Mouse (Mus musculus): ENCODE data around the gene Clec10a. TPM values are rescaled to one million over a fixed set of nuclear protein-coding genes. Genes with fewer than 3 reads are reported as not detected.

Clec10a gene
- total and polyA plus RNA-seq, 3 experiments: 1.7 to 3.8 (median 3.2) TPM

DNA sequence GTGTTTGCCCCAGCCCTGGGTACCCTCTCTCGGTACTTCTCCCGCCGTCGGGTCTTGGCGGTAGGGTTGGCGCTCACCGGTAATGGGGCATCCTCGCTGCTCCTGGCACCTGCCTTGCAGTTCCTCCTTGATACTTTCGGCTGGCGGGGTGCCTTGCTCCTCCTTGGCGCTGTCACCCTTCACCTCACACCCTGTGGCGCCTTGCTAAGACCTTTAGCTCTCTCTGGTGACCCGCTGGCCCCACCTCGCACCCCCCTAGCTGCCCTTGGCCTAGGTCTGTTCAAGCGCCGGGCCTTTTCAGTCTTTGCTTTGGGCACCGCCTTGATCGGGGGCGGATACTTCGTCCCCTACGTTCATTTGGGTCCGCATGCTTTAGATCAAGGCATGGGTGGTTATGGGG lies 59.3 kb downstream of the Clec10a start:
- no peak overlapping the region for H3K27ac ChIP-seq
- peaks cover 6% of the 10 kb centered on the region for H3K4me1 ChIP-seq (ENCODE audit: control insufficient read depth, insufficient read depth, low read length)
- no peak for TF ChIP-seq EP300 (IDR thresholded peaks at IDR 0.05; ENCODE audit: insufficient read depth, low read depth, low read length)
- TF ChIP-seq CTCF (IDR thresholded peaks at IDR 0.05): no peak
- no peak for TF ChIP-seq POLR2A (IDR thresholded peaks at IDR 0.05; ENCODE audit: insufficient read depth, low read depth, low read length)
- WGBS: 28% methylated on average over 22 of the region's 22 CpGs
- DNase-seq: no peak
- H3K79me2 ChIP-seq (replicated peaks; ENCODE audit: control insufficient read depth, insufficient read depth, low read length): no peaks in the 10 kb centered on the region
- no peaks in the 10 kb centered on the region for H3K36me3 ChIP-seq (ENCODE audit: control insufficient read depth, insufficient read depth, low read length)
- intact Hi-C loops (cut with DNase I): no loop called here
- H3K27me3 ChIP-seq (ENCODE audit: control insufficient read depth, insufficient read depth, low read length): peaks cover 4% of the 10 kb centered on the region; the same call in 1 of the 2 replicates
- H3K9ac ChIP-seq (ENCODE audit: low read depth, low read length): no peak overlapping the region
- H3K4me3 ChIP-seq: no peak overlapping the region

DNA sequence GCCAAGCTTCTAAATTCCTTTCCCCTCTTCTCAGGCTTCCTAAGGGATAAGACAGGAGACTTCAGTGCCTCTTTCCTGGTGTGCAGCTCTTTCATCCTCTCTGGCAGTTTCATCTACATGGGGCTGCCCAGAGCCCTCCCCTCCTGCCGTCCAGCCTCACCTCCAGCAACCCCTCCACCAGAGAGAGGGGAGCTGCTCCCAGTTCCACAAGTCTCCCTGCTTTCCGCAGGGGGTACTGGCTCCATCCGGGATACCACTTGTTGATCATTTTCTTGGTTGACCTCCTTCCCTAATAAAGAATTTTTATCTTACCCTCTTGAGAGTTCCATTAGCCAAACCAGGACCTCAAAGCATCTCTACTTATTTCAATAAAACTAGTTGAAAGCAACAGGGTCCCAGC lies 60.1 kb downstream of the Clec10a start:
- Histone ChIP-seq H3K9ac (ENCODE audit: low read depth, low read length) (no peak overlapping the region), H3K79me2 (replicated peaks; ENCODE audit: control insufficient read depth, insufficient read depth, low read length) (no peaks in the 10 kb centered on the region), H3K36me3 (ENCODE audit: control insufficient read depth, insufficient read depth, low read length) (no peaks in the 10 kb centered on the region), H3K27ac (no peak overlapping the region), H3K27me3 (ENCODE audit: control insufficient read depth, insufficient read depth, low read length) (peaks cover 4% of the 10 kb centered on the region; the same call in 1 of the 2 replicates), H3K4me1 (ENCODE audit: control insufficient read depth, insufficient read depth, low read length) (peaks cover 6% of the 10 kb centered on the region), H3K4me3 (no peak overlapping the region)
- intact Hi-C loops (cut with DNase I): no loop called here
- no peak for TF ChIP-seq POLR2A (IDR thresholded peaks at IDR 0.05; ENCODE audit: insufficient read depth, low read depth, low read length)
- no peak for TF ChIP-seq EP300 (IDR thresholded peaks at IDR 0.05; ENCODE audit: insufficient read depth, low read depth, low read length)
- TF ChIP-seq CTCF (IDR thresholded peaks at IDR 0.05): no peak
- no peak for DNase-seq
- 68% methylated on average over 3 of the region's 3 CpGs for WGBS

DNA sequence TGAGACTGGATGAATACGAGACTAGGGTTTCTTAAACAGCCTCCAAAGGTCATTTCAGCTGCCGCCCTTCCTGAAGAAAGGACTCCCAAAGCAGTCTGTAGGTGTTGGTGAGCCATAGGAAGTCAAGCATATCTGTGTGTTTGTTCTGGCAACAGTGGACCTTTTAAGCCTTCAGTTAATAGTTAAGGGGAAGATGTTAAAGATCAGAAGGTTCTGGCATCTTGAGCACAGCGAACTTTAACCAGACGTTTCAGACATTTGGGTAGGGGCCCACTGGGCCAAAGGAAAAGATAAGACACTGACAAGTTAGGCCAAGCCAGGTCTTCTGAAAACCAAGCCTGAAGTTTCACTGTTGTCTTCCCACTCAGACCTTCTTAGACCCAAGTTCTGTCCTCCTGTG lies 62.0 kb downstream of the Clec10a start:
- no peak for DNase-seq
- Histone ChIP-seq H3K9ac (ENCODE audit: low read depth, low read length) (no peak overlapping the region), H3K27me3 (ENCODE audit: control insufficient read depth, insufficient read depth, low read length) (peaks cover 4% of the 10 kb centered on the region; the same call in 1 of the 2 replicates), H3K4me3 (no peak overlapping the region), H3K4me1 (ENCODE audit: control insufficient read depth, insufficient read depth, low read length) (peaks cover 4% of the 10 kb centered on the region), H3K79me2 (replicated peaks; ENCODE audit: control insufficient read depth, insufficient read depth, low read length) (no peaks in the 10 kb centered on the region), H3K36me3 (ENCODE audit: control insufficient read depth, insufficient read depth, low read length) (no peaks in the 10 kb centered on the region), H3K27ac (no peak overlapping the region)
- WGBS: 65% methylated on average over 4 of the region's 4 CpGs
- TF ChIP-seq CTCF (IDR thresholded peaks at IDR 0.05): no peak
- TF ChIP-seq EP300 (IDR thresholded peaks at IDR 0.05; ENCODE audit: insufficient read depth, low read depth, low read length): no peak
- no peak for TF ChIP-seq POLR2A (IDR thresholded peaks at IDR 0.05; ENCODE audit: insufficient read depth, low read depth, low read length)
- intact Hi-C loops (cut with DNase I): no loop called here

DNA sequence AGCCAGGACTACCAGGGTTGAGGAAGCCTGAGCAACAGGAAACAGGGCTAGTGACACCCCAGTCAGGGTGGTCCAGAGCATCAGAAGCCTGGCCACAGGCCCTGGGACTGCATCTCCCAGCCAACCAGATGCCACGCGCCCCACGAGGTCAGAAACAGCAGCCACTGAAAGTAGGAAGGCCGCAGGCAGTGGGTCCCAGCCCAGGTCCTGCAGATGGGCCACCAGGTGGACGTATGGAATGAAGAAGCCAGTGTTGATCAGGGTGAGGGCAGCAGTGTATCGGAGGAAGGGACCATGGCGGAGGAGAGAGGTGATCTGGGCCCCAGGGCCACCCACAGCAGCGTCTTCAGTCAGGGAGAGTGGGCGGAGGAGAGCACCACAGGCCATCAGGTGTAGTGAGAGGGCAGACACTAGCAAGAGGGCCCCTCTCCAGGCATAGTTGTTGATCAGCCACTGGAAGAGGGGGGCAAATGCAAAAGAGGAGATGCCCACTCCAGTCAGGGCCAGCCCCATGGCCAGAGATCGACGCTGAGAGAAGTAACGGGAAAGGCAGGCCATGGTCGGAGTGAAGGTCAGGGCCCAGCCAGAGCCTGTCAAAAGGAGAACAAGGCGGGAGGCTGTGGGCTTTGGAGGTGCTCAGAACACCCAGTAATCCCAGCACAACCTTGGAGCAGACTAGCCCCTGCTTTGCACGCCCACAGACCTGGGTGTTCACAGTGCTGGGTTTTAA lies 62.9 kb downstream of the Clec10a start:
- Histone ChIP-seq H3K9ac (ENCODE audit: low read depth, low read length) (no peak overlapping the region), H3K36me3 (ENCODE audit: control insufficient read depth, insufficient read depth, low read length) (no peaks in the 10 kb centered on the region), H3K79me2 (replicated peaks; ENCODE audit: control insufficient read depth, insufficient read depth, low read length) (no peaks in the 10 kb centered on the region), H3K27me3 (ENCODE audit: control insufficient read depth, insufficient read depth, low read length) (peaks cover 2% of the 10 kb centered on the region; the same call in 1 of the 2 replicates), H3K27ac (no peak overlapping the region), H3K4me3 (no peak overlapping the region), H3K4me1 (ENCODE audit: control insufficient read depth, insufficient read depth, low read length) (peaks cover 5% of the 10 kb centered on the region)
- no peak for DNase-seq
- WGBS: 92% methylated on average over 15 of the region's 15 CpGs
- no peak for TF ChIP-seq POLR2A (IDR thresholded peaks at IDR 0.05; ENCODE audit: insufficient read depth, low read depth, low read length)
- no peak for TF ChIP-seq EP300 (IDR thresholded peaks at IDR 0.05; ENCODE audit: insufficient read depth, low read depth, low read length)
- TF ChIP-seq CTCF (IDR thresholded peaks at IDR 0.05): no peak
- intact Hi-C loops (cut with DNase I): no loop called here

DNA sequence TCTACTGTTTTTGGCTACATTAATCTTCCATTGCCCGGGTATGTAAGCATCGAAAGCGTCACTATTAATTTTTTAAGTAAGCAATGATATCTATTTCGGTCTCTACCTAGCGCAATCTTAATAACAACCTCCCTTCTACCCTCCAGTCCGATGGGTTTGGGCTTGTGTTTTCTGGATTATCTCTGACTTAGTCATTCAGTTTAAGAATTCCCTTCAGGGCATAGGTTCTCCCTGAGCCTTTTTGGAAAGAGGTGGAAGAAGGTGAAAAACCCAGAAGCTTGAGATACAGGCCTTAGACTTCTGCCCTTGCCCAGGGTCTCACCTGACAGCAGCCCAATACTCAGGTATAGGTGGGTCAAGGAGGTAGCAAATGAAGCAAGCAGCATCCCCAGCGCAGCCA lies 63.9 kb downstream of the Clec10a start:
- Histone ChIP-seq H3K4me3 (peak overlapping the region; percentile 70), H3K9ac (ENCODE audit: low read depth, low read length) (peak overlapping the region; percentile 57), H3K36me3 (ENCODE audit: control insufficient read depth, insufficient read depth, low read length) (peaks cover 3% of the 10 kb centered on the region), H3K27me3 (ENCODE audit: control insufficient read depth, insufficient read depth, low read length) (no peaks in the 10 kb centered on the region), H3K27ac (peak overlapping the region; percentile 86), H3K4me1 (ENCODE audit: control insufficient read depth, insufficient read depth, low read length) (peaks cover 5% of the 10 kb centered on the region), H3K79me2 (replicated peaks; ENCODE audit: control insufficient read depth, insufficient read depth, low read length) (no peaks in the 10 kb centered on the region)
- WGBS: 82% methylated on average over 7 of the region's 7 CpGs
- no peak for DNase-seq
- TF ChIP-seq POLR2A (IDR thresholded peaks at IDR 0.05; ENCODE audit: insufficient read depth, low read depth, low read length) (no peak), EP300 (IDR thresholded peaks at IDR 0.05; ENCODE audit: insufficient read depth, low read depth, low read length) (no peak), CTCF (IDR thresholded peaks at IDR 0.05) (no peak)
- intact Hi-C loops (cut with DNase I): no loop called here

DNA sequence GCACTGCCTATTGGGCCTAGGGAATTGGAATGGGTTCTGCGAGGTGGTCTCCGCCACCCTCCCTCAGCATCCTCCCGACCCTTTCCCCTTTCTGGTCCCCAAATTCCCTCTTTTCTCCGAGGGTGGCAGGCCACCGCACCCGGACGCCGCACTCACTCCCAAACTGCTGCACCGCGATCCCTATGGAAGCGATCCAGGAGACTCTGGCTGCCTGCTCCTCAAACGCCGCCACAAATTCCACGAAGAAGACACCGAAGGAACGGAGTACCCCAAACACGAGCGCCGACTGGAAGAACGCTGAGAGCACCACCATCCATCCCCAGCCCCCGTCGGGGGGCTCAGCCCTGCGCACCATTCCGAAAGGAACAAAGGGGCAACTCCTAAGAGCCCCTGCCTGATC lies 64.3 kb downstream of the Clec10a start:
- Histone ChIP-seq H3K9ac (ENCODE audit: low read depth, low read length) (peak overlapping the region; percentile 57), H3K27ac (peak overlapping the region; percentile 86), H3K4me1 (ENCODE audit: control insufficient read depth, insufficient read depth, low read length) (peaks cover 5% of the 10 kb centered on the region), H3K27me3 (ENCODE audit: control insufficient read depth, insufficient read depth, low read length) (no peaks in the 10 kb centered on the region), H3K4me3 (peak overlapping the region; percentile 70), H3K79me2 (replicated peaks; ENCODE audit: control insufficient read depth, insufficient read depth, low read length) (no peaks in the 10 kb centered on the region), H3K36me3 (ENCODE audit: control insufficient read depth, insufficient read depth, low read length) (peaks cover 3% of the 10 kb centered on the region)
- intact Hi-C loops (cut with DNase I): no loop called here
- 4% methylated on average over 24 of the region's 24 CpGs for WGBS
- no peak for TF ChIP-seq CTCF (IDR thresholded peaks at IDR 0.05)
- no peak for TF ChIP-seq EP300 (IDR thresholded peaks at IDR 0.05; ENCODE audit: insufficient read depth, low read depth, low read length)
- TF ChIP-seq POLR2A (IDR thresholded peaks at IDR 0.05; ENCODE audit: insufficient read depth, low read depth, low read length): no peak
- DNase-seq: no peak

Other genes starting within 250 kb of the Clec10a start
- gene Gps2, start 242.3 kb upstream of the Clec10a start, total RNA-seq (2021): 10 to 100 TPM; 27.2 to 28.4 TPM
- gene Gps2, start 242.3 kb upstream of the Clec10a start, polyA plus RNA-seq (2012; rRNA removed): 53.9 and 63.9 TPM in 2 replicates
- gene Eif5a, start 234.2 kb upstream of the Clec10a start, total RNA-seq (2021): 100 to 1,000 TPM; 397 to 444 TPM
- 360 and 540 TPM in 2 replicates for gene Eif5a, start 234.2 kb upstream of the Clec10a start, polyA plus RNA-seq (2012; rRNA removed)
- 10 to 100 TPM; 16.7 to 22.6 TPM for gene Ybx2, start 220.4 kb upstream of the Clec10a start, total RNA-seq (2021)
- 64.2 and 66.2 TPM in 2 replicates for gene Ybx2, start 220.4 kb upstream of the Clec10a start, polyA plus RNA-seq (2012; rRNA removed)
- 100 to 1,000 TPM; 363 to 456 TPM for gene Slc2a4, start 208.0 kb upstream of the Clec10a start, total RNA-seq (2021)
- 516 and 737 TPM in 2 replicates for gene Slc2a4, start 208.0 kb upstream of the Clec10a start, polyA plus RNA-seq (2012; rRNA removed)
- gene Cldn7, start 191.4 kb upstream of the Clec10a start, total RNA-seq (2021): not detected
- gene Cldn7, start 191.4 kb upstream of the Clec10a start, polyA plus RNA-seq (2012; rRNA removed): 0.50 and 3.5 TPM in 2 replicates
- 100 to 1,000 TPM; 143 to 144 TPM for gene Ctdnep1, start 175.0 kb upstream of the Clec10a start, total RNA-seq (2021)
- gene Ctdnep1, start 175.0 kb upstream of the Clec10a start, polyA plus RNA-seq (2012; rRNA removed): 138 and 190 TPM in 2 replicates
- gene Elp5, start 173.7 kb upstream of the Clec10a start, total RNA-seq (2021): 10 to 100 TPM; 39.0 to 42.2 TPM
- 61.6 and 78.5 TPM in 2 replicates for gene Elp5, start 173.7 kb upstream of the Clec10a start, polyA plus RNA-seq (2012; rRNA removed)
- gene Gabarap, start 165.1 kb upstream of the Clec10a start, total RNA-seq (2021): 100 to 1,000 TPM; 284 to 340 TPM
- gene Gabarap, start 165.1 kb upstream of the Clec10a start, polyA plus RNA-seq (2012; rRNA removed): 469 and 750 TPM in 2 replicates
- 10 to 100 TPM; 18.1 to 22.8 TPM for gene Phf23, start 160.4 kb upstream of the Clec10a start, total RNA-seq (2021)
- 11.5 and 17.6 TPM in 2 replicates for gene Phf23, start 160.4 kb upstream of the Clec10a start, polyA plus RNA-seq (2012; rRNA removed)
- gene Dvl2, start 155.6 kb upstream of the Clec10a start, total RNA-seq (2021): 1 to 10 TPM; 4.1 to 4.9 TPM
- 6.1 and 7.4 TPM in 2 replicates for gene Dvl2, start 155.6 kb upstream of the Clec10a start, polyA plus RNA-seq (2012; rRNA removed)
- gene Acadvl, start 140.8 kb upstream of the Clec10a start, total RNA-seq (2021): 1,000 to 10,000 TPM; 1,139 to 1,355 TPM
- gene Acadvl, start 140.8 kb upstream of the Clec10a start, polyA plus RNA-seq (2012; rRNA removed): 701 and 889 TPM in 2 replicates
- gene Dlg4, start 139.3 kb upstream of the Clec10a start, total RNA-seq (2021): 1 to 10 TPM; 5.2 to 5.7 TPM
- 6.9 and 9.8 TPM in 2 replicates for gene Dlg4, start 139.3 kb upstream of the Clec10a start, polyA plus RNA-seq (2012; rRNA removed)
- not detected for gene Asgr1, start 102.1 kb upstream of the Clec10a start, total RNA-seq (2021)
- gene Asgr1, start 102.1 kb upstream of the Clec10a start, polyA plus RNA-seq (2012; rRNA removed): 0.50 TPM in 1 of 2 replicates, not detected in the other
- gene Asgr2, start 63.6 kb upstream of the Clec10a start, total RNA-seq (2021): under 1 TPM in 1 of 2 experiments, not detected in 1; 0.16 TPM
- 0.31 and 0.56 TPM in 2 replicates for gene Asgr2, start 63.6 kb upstream of the Clec10a start, polyA plus RNA-seq (2012; rRNA removed)
- 1 to 10 TPM; 5.6 to 6.7 TPM for gene Mgl2, start 25.9 kb upstream of the Clec10a start, total RNA-seq (2021)
- 7.4 and 9.7 TPM in 2 replicates for gene Mgl2, start 25.9 kb upstream of the Clec10a start, polyA plus RNA-seq (2012; rRNA removed)
- gene Slc16a11, start 56.6 kb downstream of the Clec10a start, total RNA-seq (2021): under 1 TPM; 0.34 to 0.52 TPM
- 1.1 and 9.6 TPM in 2 replicates for gene Slc16a11, start 56.6 kb downstream of the Clec10a start, polyA plus RNA-seq (2012; rRNA removed)
- 1 to 10 TPM; 2.2 to 2.8 TPM for gene Slc16a13, start 64.9 kb downstream of the Clec10a start, total RNA-seq (2021)
- gene Slc16a13, start 64.9 kb downstream of the Clec10a start, polyA plus RNA-seq (2012; rRNA removed): 4.0 and 7.4 TPM in 2 replicates
- gene Bcl6b, start 73.6 kb downstream of the Clec10a start, total RNA-seq (2021): 10 to 100 TPM in 1 of 2 experiments, 1 to 10 TPM in 1; 9.1 to 13.7 TPM
- gene Bcl6b, start 73.6 kb downstream of the Clec10a start, polyA plus RNA-seq (2012; rRNA removed): 18.9 and 21.0 TPM in 2 replicates
- 10 to 100 TPM; 30.7 to 34.5 TPM for gene 0610010K14Rik, start 81.7 kb downstream of the Clec10a start, total RNA-seq (2021)
- 38.9 and 48.1 TPM in 2 replicates for gene 0610010K14Rik, start 81.7 kb downstream of the Clec10a start, polyA plus RNA-seq (2012; rRNA removed)
- 1 to 10 TPM; 2.0 to 3.4 TPM for gene Gm21988, start 83.6 kb downstream of the Clec10a start, total RNA-seq (2021)
- 5.0 and 5.5 TPM in 2 replicates for gene Gm21988, start 83.6 kb downstream of the Clec10a start, polyA plus RNA-seq (2012; rRNA removed)
- gene Rnasek, start 83.6 kb downstream of the Clec10a start, total RNA-seq (2021): 100 to 1,000 TPM in 1 of 2 experiments, 10 to 100 TPM in 1; 95.4 to 103 TPM
- 130 and 166 TPM in 2 replicates for gene Rnasek, start 83.6 kb downstream of the Clec10a start, polyA plus RNA-seq (2012; rRNA removed)
- 1 to 10 TPM; 2.8 to 6.0 TPM for gene Alox12, start 99.2 kb downstream of the Clec10a start, total RNA-seq (2021)
- 6.2 and 7.2 TPM in 2 replicates for gene Alox12, start 99.2 kb downstream of the Clec10a start, polyA plus RNA-seq (2012; rRNA removed)
- gene Alox12e, start 166.4 kb downstream of the Clec10a start, total RNA-seq (2021): under 1 TPM in 1 of 2 experiments, not detected in 1; 0.16 TPM
- 0.10 TPM in 1 of 2 replicates, not detected in the other for gene Alox12e, start 166.4 kb downstream of the Clec10a start, polyA plus RNA-seq (2012; rRNA removed)
- 10 to 100 TPM in 1 of 2 experiments, 1 to 10 TPM in 1; 5.5 to 13.7 TPM for gene Alox15, start 195.8 kb downstream of the Clec10a start, total RNA-seq (2021)
- 1.5 and 2.9 TPM in 2 replicates for gene Alox15, start 195.8 kb downstream of the Clec10a start, polyA plus RNA-seq (2012; rRNA removed)

Measured in heart, adult 2 months (tissue).